Mouse (Mus musculus) spleen, postnatal 4 days (tissue): ENCODE results near the gene Wdr66.

Experiments
- DNase-seq, 2 experiments: peaks; one replicate each; pipeline ENCODE4 v3.0.0; 2022; ENCODE audit warnings: low spot score in 2 of 2

The Wdr66 gene

DNA sequence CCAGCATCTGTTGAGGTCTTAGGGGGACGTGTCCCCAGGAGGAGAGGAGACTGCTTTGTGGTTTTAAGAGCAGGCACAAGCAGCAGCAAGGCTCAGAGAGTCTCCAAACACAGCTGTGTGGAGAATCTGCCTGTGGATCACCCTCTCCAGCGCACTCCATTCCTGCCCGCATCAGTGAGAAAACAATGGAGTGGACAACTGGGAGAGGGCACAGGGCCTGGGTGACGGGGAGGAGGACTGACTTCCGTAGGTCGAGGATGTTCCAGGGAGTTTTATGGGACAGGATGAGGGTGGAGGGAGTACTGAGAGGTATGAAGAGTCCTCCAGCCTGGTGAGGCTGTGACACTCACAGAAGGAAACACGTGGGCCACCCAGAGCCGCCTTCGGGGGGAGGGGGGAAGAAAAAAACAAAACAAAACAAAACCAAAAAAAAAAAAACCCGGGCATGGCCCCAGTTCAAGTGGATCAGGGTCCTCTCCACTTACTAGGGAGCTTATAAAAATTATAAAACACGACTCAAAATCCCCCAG is 62.0 kb downstream of the Wdr66 start:
- no peak for DNase-seq

DNA sequence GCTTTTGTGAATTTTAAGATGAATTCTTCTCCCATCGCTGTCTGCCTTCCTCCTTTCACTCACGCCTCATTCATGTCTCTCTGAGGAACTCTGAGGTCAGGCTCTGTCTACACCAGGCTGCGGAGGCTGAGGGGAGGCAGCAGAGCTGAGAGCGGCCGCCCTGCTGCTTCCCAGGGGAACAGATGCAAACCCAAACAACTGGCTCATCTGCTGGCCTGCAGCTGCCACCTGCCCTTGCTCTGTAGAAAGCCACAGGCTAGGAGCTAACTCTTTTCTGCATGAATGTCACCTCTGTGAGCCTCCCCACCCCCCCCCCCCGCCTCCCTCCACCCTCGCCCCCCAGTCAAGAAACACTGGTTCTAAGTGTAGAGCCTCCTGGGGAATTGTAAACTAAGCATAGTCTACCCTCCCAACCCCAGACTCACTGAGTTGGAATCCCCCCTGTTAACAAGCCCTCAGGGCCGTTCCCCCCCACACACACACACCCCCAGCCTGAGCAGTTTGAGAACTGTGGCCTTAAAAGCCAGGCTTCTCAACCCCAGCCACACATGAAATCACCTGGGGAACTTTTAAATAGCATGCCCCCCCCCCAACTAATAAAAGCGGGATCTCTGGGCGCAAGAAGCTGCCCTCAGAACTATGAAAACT is 63.4 kb downstream of the Wdr66 start:
- peak in 1 of 2 experiments; percentile 45 for DNase-seq

DNA sequence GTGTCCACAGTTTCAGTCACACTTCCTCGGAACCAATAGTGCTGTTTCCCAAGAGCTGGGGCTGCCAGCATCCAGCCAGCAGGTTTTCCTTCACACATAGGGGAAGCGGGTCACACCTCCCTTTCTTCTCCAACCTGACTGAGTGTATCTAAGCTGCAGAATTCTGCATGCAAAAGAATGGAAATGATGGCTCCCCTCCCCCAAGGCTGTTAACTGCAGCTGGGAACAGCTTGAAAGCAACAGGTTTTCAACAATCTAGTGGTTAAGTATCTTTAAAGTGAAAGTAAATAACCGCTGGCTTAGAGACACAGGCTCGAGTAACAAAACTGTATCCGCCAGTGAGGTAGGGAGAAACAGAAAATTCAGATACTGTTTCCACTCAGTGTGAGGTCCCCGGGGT is 66.1 kb downstream of the Wdr66 start:
- DNase-seq: no peak

GRCm38 (mm10) chr5:123320136-123320535 is 68.2 kb downstream of the Wdr66 start:
- DNase-seq: no peak

- DNase-seq: peak; percentile 31 to 72
Observed at GRCm38 (mm10) chr5:123324242-123324641, 72.3 kb downstream of the Wdr66 start.

GRCm38 (mm10) chr5:123326006-123326750 is 74.3 kb downstream of the Wdr66 start:
- DNase-seq: no peak

GRCm38 (mm10) chr5:123326751-123327148 is 74.8 kb downstream of the Wdr66 start:
- DNase-seq: peak; percentile 59 to 75

DNA sequence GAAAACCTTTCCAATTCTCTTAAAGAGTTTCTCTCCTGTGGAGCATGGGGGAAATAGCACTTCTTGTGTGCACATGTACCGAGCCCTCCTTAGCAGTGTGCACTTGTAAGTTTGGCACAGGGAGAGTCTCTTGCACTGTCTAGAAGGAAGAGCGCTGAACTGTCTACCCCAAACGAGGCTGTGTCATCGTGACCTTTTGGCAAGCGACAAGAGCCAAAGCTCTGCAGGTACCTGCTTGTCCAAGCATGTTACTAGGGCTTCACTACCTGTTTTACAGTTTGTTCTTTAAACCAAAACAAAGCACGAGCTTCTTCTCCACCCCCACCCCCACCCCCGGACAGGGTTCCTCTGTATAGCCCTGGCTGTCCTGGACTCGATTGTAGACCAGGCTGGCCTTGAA is 75.8 kb downstream of the Wdr66 start:
- DNase-seq: no peak

- DNase-seq: no peak
Observed at GRCm38 (mm10) chr5:123333566-123333965, 81.7 kb downstream of the Wdr66 start.

DNA sequence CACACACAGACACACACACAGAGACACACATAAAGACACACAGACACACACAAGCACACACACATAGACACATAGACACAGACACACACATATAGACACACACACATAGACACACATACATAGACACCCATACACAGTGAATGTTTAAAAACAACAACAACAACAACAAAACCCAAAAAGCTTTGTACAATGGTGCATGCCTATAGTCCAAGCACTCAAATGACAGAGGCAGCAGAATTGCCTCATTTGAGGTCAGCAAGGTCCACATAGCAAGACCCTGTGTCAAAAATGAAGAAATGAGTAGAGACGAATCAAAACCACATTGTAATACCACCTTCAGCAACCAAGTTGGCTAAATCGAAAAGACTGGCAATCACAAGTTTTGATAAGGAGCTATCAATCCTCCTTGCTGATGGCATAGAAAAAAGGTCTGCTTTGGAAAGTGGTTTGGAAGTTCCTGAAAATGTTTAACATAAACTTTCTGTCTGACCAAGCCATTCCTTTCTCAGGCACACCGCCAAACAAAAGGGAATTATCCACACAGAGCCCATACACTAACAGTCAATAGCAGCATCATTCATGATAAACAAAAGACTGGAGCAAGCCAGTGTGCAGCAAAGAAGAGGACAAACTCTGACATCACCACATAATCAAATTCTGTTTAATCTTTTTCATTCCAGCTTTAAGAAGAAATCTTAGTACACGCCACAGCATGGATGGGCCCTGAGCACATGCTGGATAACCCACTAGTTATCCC is 84.5 kb downstream of the Wdr66 start:
- no peak for DNase-seq

DNA sequence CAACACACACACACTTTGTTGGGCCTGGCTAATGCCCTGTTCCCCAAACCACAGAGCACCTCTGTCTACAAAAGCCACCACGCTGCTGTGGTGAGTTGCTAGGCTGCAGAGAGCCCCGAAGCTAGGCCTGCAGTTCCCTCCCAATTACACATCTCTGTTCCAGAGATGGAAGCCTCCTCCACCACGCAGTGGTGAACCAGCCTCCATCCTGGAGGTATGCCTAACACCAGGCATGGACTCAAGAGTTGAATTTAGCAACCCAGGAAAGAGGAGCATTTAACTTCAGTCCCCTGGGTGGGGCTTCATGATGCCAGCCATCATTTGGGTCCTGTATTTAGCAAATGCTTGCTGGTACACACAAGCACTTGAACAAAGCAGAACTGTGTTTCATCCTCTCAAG is 86.6 kb downstream of the Wdr66 start:
- no peak for DNase-seq

GRCm38 (mm10) chr5:123343707-123344627 is 92.1 kb downstream of the Wdr66 start, which contains the start of gene Bcl7a:
Bcl7a (plus strand) TSS chr5:123343834.
- DNase-seq: peak; percentile 81 to 93

DNA sequence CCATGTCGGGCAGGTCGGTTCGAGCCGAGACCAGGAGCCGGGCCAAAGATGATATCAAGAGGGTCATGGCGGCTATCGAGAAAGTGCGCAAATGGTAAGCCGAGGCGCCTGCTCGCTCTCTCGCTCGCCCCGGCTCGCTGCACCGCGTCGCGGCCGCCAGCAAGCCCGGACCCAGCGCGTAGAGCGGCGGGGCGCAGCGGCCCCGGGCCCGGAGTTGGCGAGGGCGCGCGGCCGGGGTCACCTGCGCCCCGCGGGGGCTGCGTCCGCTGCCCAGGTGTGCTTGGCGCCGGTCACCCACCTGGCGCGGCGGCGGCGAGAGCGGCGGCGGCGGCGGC is 92.7 kb downstream of the Wdr66 start:
- no peak for DNase-seq

DNA sequence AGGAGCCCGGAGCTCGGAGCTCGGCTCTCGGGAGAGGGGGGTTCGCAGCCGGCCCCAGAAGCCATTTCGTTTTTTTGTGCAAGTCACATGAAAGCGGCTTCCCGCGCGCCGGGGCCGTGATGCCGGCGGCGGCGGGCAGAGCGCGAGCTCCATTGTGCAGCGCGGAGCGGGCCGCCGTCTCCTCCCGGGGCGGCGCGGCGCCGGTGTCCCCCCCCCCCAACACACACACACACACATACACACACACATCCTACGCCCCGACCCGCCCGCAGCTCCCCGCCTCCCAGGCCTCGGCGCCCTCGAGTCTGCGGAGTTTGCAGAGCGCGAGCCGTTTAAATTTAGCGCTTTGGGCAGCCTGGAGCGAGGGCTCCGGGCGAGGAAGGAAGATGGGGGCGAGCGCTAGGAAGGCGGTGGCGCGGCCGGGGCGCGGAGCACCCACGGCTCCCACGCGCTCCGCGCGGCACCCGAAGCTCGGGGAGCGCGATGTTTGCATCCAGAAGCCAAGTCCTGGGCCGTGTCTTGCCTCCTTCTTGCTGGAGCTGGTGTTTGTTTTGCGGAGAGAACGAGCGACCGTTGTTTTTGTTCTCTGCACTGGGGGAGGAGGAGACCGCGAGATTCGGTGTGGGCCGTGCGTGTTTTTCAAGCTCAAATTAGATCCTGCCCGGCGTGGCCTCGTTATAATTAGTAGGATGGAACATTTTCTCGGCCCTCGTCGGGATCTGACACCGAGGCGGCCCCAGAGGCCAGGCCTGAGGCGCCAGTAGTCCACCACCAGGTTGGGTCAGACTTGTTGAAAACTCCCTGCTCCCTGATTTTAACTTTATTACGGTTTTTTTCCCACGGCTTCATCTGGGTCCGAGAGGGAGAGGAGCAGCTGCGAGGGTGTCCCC is 93.3 kb downstream of the Wdr66 start:
- peak; percentile 47 to 84 for DNase-seq

- DNase-seq: peak; percentile 60 to 77
Observed at GRCm38 (mm10) chr5:123345853-123346654, 94.2 kb downstream of the Wdr66 start.

DNA sequence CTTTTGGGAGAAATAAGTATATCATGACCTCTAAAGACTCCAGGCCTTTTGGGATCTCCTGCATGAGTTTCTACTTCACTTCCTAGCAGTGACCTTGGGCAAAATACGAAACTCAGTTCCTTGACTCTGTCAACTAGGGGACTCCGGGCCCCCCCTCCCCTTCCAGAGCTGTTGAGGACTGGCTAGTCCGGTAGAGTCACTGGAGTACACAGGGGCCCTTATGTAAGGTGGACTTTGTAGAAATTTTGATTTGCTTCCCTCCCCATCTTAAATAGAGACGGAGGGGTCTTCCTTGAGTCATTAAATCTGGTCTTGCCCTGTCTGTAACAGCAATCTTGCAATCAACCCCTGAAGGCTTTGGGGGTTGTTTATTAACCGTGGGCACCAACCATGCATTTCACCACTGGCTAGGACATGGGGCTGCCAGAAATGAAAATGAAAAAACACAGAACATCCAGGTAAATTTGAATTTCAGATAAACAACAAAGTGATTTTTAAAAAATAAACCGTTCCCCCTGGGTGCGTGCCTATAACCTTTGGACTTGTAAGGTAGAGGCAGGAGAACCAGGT is 94.9 kb downstream of the Wdr66 start:
- no peak for DNase-seq

DNA sequence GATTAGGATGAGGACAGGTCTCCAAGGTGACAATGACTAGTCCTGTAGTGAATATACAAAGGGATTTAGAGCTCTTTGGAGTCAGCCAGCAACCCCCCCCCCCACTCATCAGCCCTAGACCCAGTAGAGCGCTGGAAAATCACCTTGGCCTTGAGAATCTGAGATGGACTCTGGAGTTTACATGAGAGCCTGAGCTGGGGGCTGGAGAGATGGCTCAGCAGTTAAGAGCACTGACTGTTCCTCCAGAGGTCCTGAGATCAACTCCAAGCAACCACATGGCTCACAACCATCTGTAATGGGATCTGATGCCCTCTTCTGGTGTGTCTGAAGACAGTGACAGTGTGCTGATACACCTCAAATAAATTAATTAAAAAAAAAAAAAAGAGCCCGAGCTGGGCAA is 96.1 kb downstream of the Wdr66 start:
- no peak for DNase-seq

GRCm38 (mm10) chr5:123350386-123350785 is 98.5 kb downstream of the Wdr66 start:
- DNase-seq: peak in 1 of 2 experiments; percentile 46

DNA sequence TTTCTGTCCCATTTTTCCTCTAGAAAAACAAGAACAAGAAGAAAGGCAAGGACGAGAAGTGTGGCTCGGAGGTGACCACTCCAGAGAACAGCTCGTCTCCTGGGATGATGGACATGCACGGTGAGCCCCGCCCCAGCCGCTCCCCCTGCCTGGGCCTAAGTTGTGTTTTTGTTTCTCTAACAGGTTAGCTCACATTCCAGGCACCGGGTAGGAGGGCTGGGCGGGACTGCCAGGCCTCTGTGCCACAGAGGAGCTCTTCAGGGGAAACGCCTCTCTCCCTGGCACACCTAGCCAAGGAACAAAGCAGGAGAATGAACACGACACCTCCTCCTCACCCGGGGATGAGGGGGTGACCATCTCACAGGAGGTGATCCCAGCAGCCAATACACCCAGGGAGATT is 104.0 kb downstream of the Wdr66 start:
- DNase-seq: no peak
